Mouse (Mus musculus): Measurements from ENCODE around the gene Tmem132a. TPM values are rescaled to one million over a fixed set of nuclear protein-coding genes. Genes with fewer than 3 reads are reported as not detected.

Tmem132a gene
- polyA plus RNA-seq, 1 experiment from 2014 or later = 2.1 TPM

- peak; percentile 80 for ATAC-seq
- peak; percentile 83 for DNase-seq
- WGBS (ENCODE audit: insufficient replicate concordance) = 8% methylated on average over 5 of the region's 5 CpGs
- no peaks in the 10 kb centered on the region for H3K27me3 ChIP-seq (ENCODE audit: insufficient read depth, low read length)
- H3K4me2 ChIP-seq (ENCODE audit: low read depth, low read length) = no peak overlapping the region
- no peak overlapping the region for H3K4me3 ChIP-seq (ENCODE audit: low read depth, low read length)
- H3K27ac ChIP-seq (ENCODE audit: low read depth) = no peak overlapping the region
- H3K4me1 ChIP-seq (ENCODE audit: insufficient read depth) = 0 out of 2 replicates have a peak, but pooled peaks cover 2% of the 10 kb centered on the region
- no peaks in the 10 kb centered on the region for H3K36me3 ChIP-seq (replicated peaks; ENCODE audit: insufficient read depth, low read length)
- no peak for TF ChIP-seq EP300 (IDR thresholded peaks at IDR 0.05; ENCODE audit: low read depth)
- TF ChIP-seq CTCF (IDR thresholded peaks at IDR 0.05; ENCODE audit: low read depth) = peak; percentile 78
- H3K9me3 ChIP-seq (ENCODE audit: low read length) = no peaks in the 10 kb centered on the region
- H3K9ac ChIP-seq (replicated peaks) = no peak overlapping the region
Observed at GRCm38 (mm10) chr19:10831424-10831823, 38.3 kb downstream of the Tmem132a start.

- Histone ChIP-seq H3K4me1 (ENCODE audit: insufficient read depth) (0 out of 2 replicates have a peak, but pooled peaks cover 2% of the 10 kb centered on the region), H3K9ac (replicated peaks) (no peak within 1 kb of the TSS), H3K27me3 (ENCODE audit: insufficient read depth, low read length) (no peaks in the 10 kb centered on the region), H3K27ac (ENCODE audit: low read depth) (no peak within 1 kb of the TSS), H3K4me2 (ENCODE audit: low read depth, low read length) (no peak within 1 kb of the TSS), H3K9me3 (ENCODE audit: low read length) (no peaks in the 10 kb centered on the region), H3K4me3 (ENCODE audit: low read depth, low read length) (no peak within 1 kb of the TSS), H3K36me3 (replicated peaks; ENCODE audit: insufficient read depth, low read length) (no peaks in the 10 kb centered on the region)
- ATAC-seq (no peak), DNase-seq (no peak)
- no peak for TF ChIP-seq CTCF (IDR thresholded peaks at IDR 0.05; ENCODE audit: low read depth)
- WGBS (ENCODE audit: insufficient replicate concordance) = 65% methylated on average over 16 of the region's 16 CpGs
Observed at GRCm38 (mm10) chr19:10829436-10830175, 40.1 kb downstream of the Tmem132a start, which contains the start of gene Cd6. Cd6 (minus strand) TSS chr19:10830058.

- TF ChIP-seq CTCF (IDR thresholded peaks at IDR 0.05; ENCODE audit: low read depth) = no peak
- no peak for TF ChIP-seq EP300 (IDR thresholded peaks at IDR 0.05; ENCODE audit: low read depth)
- Histone ChIP-seq H3K4me2 (ENCODE audit: low read depth, low read length) (no peak overlapping the region), H3K36me3 (replicated peaks; ENCODE audit: insufficient read depth, low read length) (no peaks in the 10 kb centered on the region), H3K4me1 (ENCODE audit: insufficient read depth) (peaks cover 6% of the 10 kb centered on the region), H3K27me3 (ENCODE audit: insufficient read depth, low read length) (no peaks in the 10 kb centered on the region), H3K9ac (replicated peaks) (no peak overlapping the region), H3K4me3 (ENCODE audit: low read depth, low read length) (no peak overlapping the region), H3K27ac (ENCODE audit: low read depth) (no peak overlapping the region), H3K9me3 (ENCODE audit: low read length) (no peaks in the 10 kb centered on the region)
- ATAC-seq (no peak), DNase-seq (no peak)
- WGBS (ENCODE audit: insufficient replicate concordance) = 74% methylated on average over 5 of the region's 5 CpGs
Observed at GRCm38 (mm10) chr19:10828321-10828720, 41.4 kb downstream of the Tmem132a start.

GRCm38 (mm10) chr19:10824061-10824460 is 45.7 kb downstream of the Tmem132a start:
- Histone ChIP-seq H3K4me3 (ENCODE audit: low read depth, low read length) (no peak overlapping the region), H3K9ac (replicated peaks) (no peak overlapping the region), H3K36me3 (replicated peaks; ENCODE audit: insufficient read depth, low read length) (no peaks in the 10 kb centered on the region), H3K27ac (ENCODE audit: low read depth) (no peak overlapping the region), H3K4me2 (ENCODE audit: low read depth, low read length) (no peak overlapping the region), H3K9me3 (ENCODE audit: low read length) (no peaks in the 10 kb centered on the region), H3K4me1 (ENCODE audit: insufficient read depth) (peaks cover 4% of the 10 kb centered on the region), H3K27me3 (ENCODE audit: insufficient read depth, low read length) (no peaks in the 10 kb centered on the region)
- DNase-seq (no peak), ATAC-seq (peak; percentile 54)
- TF ChIP-seq CTCF (IDR thresholded peaks at IDR 0.05; ENCODE audit: low read depth) (no peak), EP300 (IDR thresholded peaks at IDR 0.05; ENCODE audit: low read depth) (no peak)
- 55% methylated on average over 7 of the region's 7 CpGs for WGBS (ENCODE audit: insufficient replicate concordance)

- H3K4me2 ChIP-seq (ENCODE audit: low read depth, low read length) = no peak overlapping the region
- no peak overlapping the region for H3K27ac ChIP-seq (ENCODE audit: low read depth)
- H3K4me1 ChIP-seq (ENCODE audit: insufficient read depth) = peaks cover 4% of the 10 kb centered on the region
- DNase-seq = no peak
- 77% methylated on average over 4 of the region's 4 CpGs for WGBS (ENCODE audit: insufficient replicate concordance)
- peak; percentile 73 for ATAC-seq
- H3K36me3 ChIP-seq (replicated peaks; ENCODE audit: insufficient read depth, low read length) = no peaks in the 10 kb centered on the region
- no peak overlapping the region for H3K4me3 ChIP-seq (ENCODE audit: low read depth, low read length)
- H3K27me3 ChIP-seq (ENCODE audit: insufficient read depth, low read length) = no peaks in the 10 kb centered on the region
- no peak overlapping the region for H3K9ac ChIP-seq (replicated peaks)
- TF ChIP-seq EP300 (IDR thresholded peaks at IDR 0.05; ENCODE audit: low read depth) = no peak
- no peak for TF ChIP-seq CTCF (IDR thresholded peaks at IDR 0.05; ENCODE audit: low read depth)
- H3K9me3 ChIP-seq (ENCODE audit: low read length) = no peaks in the 10 kb centered on the region
Observed at GRCm38 (mm10) chr19:10822534-10822933, 47.2 kb downstream of the Tmem132a start.

GRCm38 (mm10) chr19:10821319-10821718 is 48.4 kb downstream of the Tmem132a start:
- Histone ChIP-seq H3K9me3 (ENCODE audit: low read length) (no peaks in the 10 kb centered on the region), H3K4me3 (ENCODE audit: low read depth, low read length) (no peak overlapping the region), H3K36me3 (replicated peaks; ENCODE audit: insufficient read depth, low read length) (no peaks in the 10 kb centered on the region), H3K27ac (ENCODE audit: low read depth) (no peak overlapping the region), H3K4me1 (ENCODE audit: insufficient read depth) (peaks cover 4% of the 10 kb centered on the region), H3K4me2 (ENCODE audit: low read depth, low read length) (no peak overlapping the region), H3K27me3 (ENCODE audit: insufficient read depth, low read length) (no peaks in the 10 kb centered on the region), H3K9ac (replicated peaks) (no peak overlapping the region)
- DNase-seq (no peak), ATAC-seq (no peak)
- TF ChIP-seq CTCF (IDR thresholded peaks at IDR 0.05; ENCODE audit: low read depth) (no peak), EP300 (IDR thresholded peaks at IDR 0.05; ENCODE audit: low read depth) (no peak)
- WGBS (ENCODE audit: insufficient replicate concordance) = 57% methylated on average over 7 of the region's 7 CpGs

Measured in liver, postnatal 0 days (tissue).